Mouse (Mus musculus): ENCODE measurements around the gene Crlf3.

DNA sequence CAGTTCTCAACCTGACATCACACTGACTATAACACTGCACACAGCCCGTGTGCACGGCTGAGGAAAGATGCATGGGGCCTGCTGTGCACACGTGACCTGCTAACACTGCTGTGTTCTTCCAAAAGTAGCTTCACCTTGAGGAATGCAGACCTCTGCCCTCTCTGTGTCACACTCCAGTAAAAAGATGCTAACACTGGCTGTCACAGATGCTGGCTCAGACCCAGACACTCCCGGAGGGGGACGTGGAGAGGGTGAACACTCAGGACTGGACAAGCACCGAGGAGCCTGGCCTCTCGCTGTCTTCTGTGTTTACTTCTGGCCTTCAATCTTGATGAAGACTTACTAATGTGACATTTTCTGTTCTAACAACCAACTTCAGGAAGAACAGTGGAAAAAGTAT lies 33.9 kb downstream of the Crlf3 start:
- TF ChIP-seq CTCF (IDR thresholded peaks at IDR 0.05; ENCODE audit: extremely low read depth, insufficient read depth, insufficient read length, insufficient replicate concordance), result no peak
- TF ChIP-seq POLR2A (IDR thresholded peaks at IDR 0.05; ENCODE audit: low read depth, low read length), result no peak
